ENCODE assay signal across 16 mouse cellular contexts in the genomic region with DNA sequence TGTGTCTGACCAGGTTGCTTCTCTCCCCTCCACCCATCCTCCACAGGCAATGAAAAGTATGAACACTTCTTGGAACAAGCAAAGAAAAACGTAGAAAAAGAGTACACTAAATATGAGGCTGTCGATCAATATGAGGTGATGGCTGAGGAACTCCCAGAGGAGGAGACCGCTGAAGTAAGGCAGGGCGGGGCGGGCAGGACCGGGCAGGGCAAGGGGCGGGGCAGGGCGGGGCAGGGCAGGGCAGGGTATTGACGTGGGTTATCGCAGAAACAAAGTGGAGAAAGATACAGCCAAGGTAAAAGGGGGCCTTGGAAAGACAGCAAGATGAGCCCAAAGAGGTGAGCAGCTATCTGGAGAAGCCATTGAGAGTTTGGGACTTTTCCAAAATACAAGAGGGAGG.
A peak's percentile ranks its signal among the peaks of the same experiment; 100 is the strongest.
DNase-seq lines count a peak whose midpoint lies in the region; ATAC-seq lines count a peak whose summit lies in the region.
"Had no signal": no experiment of that assay in that cellular context is flagged by ENCODE, and none has a peak within 500 bp of the region (broad histone marks: within the 10 kb centered on the region; RNA-seq: fewer than 3 reads in every experiment).

No protein-coding gene starts in this region.

- H3K4me1 ChIP-seq in heart, embryonic 11.5 days (ENCODE audit: control insufficient read depth, insufficient read depth, low read length), result no peaks in the 10 kb centered on the region
- peaks cover 3% of the 10 kb centered on the region; the same call in 1 of the 2 replicates for H3K4me1 ChIP-seq in midbrain, embryonic 12.5 days
- no peaks in the 10 kb centered on the region for H3K4me1 ChIP-seq in midbrain, embryonic 11.5 days (ENCODE audit: control insufficient read depth, insufficient read depth, low read length)
- no peaks in the 10 kb centered on the region for H3K4me1 ChIP-seq in limb, embryonic 12.5 days (replicated peaks)
- H3K4me1 ChIP-seq: embryonic facial prominence, embryonic 15.5 days had no signal

- H3K27ac ChIP-seq in heart, embryonic 11.5 days (ENCODE audit: low read depth, low read length), result no peak overlapping the region
- no peak overlapping the region for H3K27ac ChIP-seq in midbrain, embryonic 12.5 days (replicated peaks)
- no peak overlapping the region for H3K27ac ChIP-seq in midbrain, embryonic 11.5 days (ENCODE audit: low read depth, low read length)
- H3K27ac ChIP-seq in limb, embryonic 12.5 days, result no peak overlapping the region
- H3K27ac ChIP-seq: embryonic facial prominence, embryonic 15.5 days; forebrain, embryonic 12.5 days; hindbrain, postnatal 0 days; liver, embryonic 15.5 days had no signal

- H3K9ac ChIP-seq in heart, embryonic 11.5 days (ENCODE audit: low read depth, low read length), result no peak overlapping the region
- no peak overlapping the region for H3K9ac ChIP-seq in midbrain, embryonic 12.5 days (replicated peaks)
- H3K9ac ChIP-seq in midbrain, embryonic 11.5 days (ENCODE audit: low read length), result no peak overlapping the region
- no peak overlapping the region for H3K9ac ChIP-seq in limb, embryonic 12.5 days (replicated peaks)
- H3K9ac ChIP-seq: embryonic facial prominence, embryonic 15.5 days; forebrain, embryonic 12.5 days; liver, embryonic 15.5 days had no signal

- no peaks in the 10 kb centered on the region for H3K36me3 ChIP-seq in heart, embryonic 11.5 days (ENCODE audit: control insufficient read depth, insufficient read depth, low read length)
- no peaks in the 10 kb centered on the region for H3K36me3 ChIP-seq in midbrain, embryonic 12.5 days
- no peaks in the 10 kb centered on the region for H3K36me3 ChIP-seq in midbrain, embryonic 11.5 days (ENCODE audit: control insufficient read depth, insufficient read depth, low read length)
- H3K36me3 ChIP-seq in limb, embryonic 12.5 days, result no peaks in the 10 kb centered on the region
- H3K36me3 ChIP-seq: embryonic facial prominence, embryonic 15.5 days; forebrain, embryonic 12.5 days; liver, embryonic 15.5 days had no signal

- peak overlapping the region; percentile 37 for H3K4me2 ChIP-seq in heart, embryonic 11.5 days
- H3K4me2 ChIP-seq in midbrain, embryonic 12.5 days (replicated peaks), result 0 out of 2 replicates have a peak overlapping the region, but pooled peaks have one; percentile 9
- no peak overlapping the region; the same call in 1 of the 2 replicates for H3K4me2 ChIP-seq in midbrain, embryonic 11.5 days
- peak overlapping the region; percentile 31; the same call in 1 of the 2 replicates for H3K4me2 ChIP-seq in limb, embryonic 12.5 days
- H3K4me2 ChIP-seq: embryonic facial prominence, embryonic 15.5 days; forebrain, embryonic 12.5 days; liver, embryonic 15.5 days had no signal

- intact Hi-C loops in heart, postnatal 36 days (cut with DNase I), result no loop called here

- WGBS in heart, embryonic 11.5 days (ENCODE audit: insufficient replicate concordance), result 14% methylated on average over 10 of the region's 10 CpGs
- 18% methylated on average over 10 of the region's 10 CpGs for WGBS in midbrain, embryonic 12.5 days
- 9% methylated on average over 10 of the region's 10 CpGs for WGBS in midbrain, embryonic 11.5 days
- whole genome bisulfite sequencing in limb, embryonic 12.5 days, result 23% methylated on average over 10 of the region's 10 CpGs

- no peak for DNase-seq in heart, postnatal 36 days
- DNase-seq in midbrain, embryonic 11.5 days (ENCODE audit: low spot score, missing footprints), result no peak
- no peak for DNase-seq in spleen, postnatal 36 days (ENCODE audit: low spot score in 2 of 2)
- no peak for DNase-seq in layer of hippocampus, postnatal 10 days (ENCODE audit: low spot score in 2 of 2)
- DNase-seq: cerebellum, adult 18-20 months; heart, postnatal 10 days; kidney, adult 9 months; lung, postnatal 14 days; right cerebral cortex, postnatal 14 days had no signal

- peaks cover 5% of the 10 kb centered on the region; the same call in 1 of the 2 replicates for H3K27me3 ChIP-seq in heart, embryonic 11.5 days (ENCODE audit: control insufficient read depth, insufficient read depth, low read length)
- H3K27me3 ChIP-seq in midbrain, embryonic 12.5 days, result peaks cover 5% of the 10 kb centered on the region
- H3K27me3 ChIP-seq in midbrain, embryonic 11.5 days (ENCODE audit: control insufficient read depth, insufficient read depth, low read length), result no peaks in the 10 kb centered on the region
- peaks cover 20% of the 10 kb centered on the region for H3K27me3 ChIP-seq in limb, embryonic 12.5 days
- H3K27me3 ChIP-seq: embryonic facial prominence, embryonic 15.5 days had no signal

- peak; percentile 69; the same call in 1 of the 2 replicates for ATAC-seq in heart, embryonic 11.5 days (replicated peaks; ENCODE audit: insufficient number of reproducible peaks, low FRiP score, low TSS enrichment)
- ATAC-seq in midbrain, embryonic 12.5 days (ENCODE audit: low FRiP score, low read depth), result no peak
- no peak for ATAC-seq in midbrain, embryonic 11.5 days (ENCODE audit: low FRiP score)
- no peak for ATAC-seq in limb, embryonic 12.5 days (ENCODE audit: insufficient number of reproducible peaks, insufficient read depth, low FRiP score, low TSS enrichment, low read depth)
- ATAC-seq: hindbrain, postnatal 0 days had no signal

- no peaks in the 10 kb centered on the region for H3K9me3 ChIP-seq in heart, embryonic 11.5 days (replicated peaks; ENCODE audit: control insufficient read depth, low read length)
- H3K9me3 ChIP-seq in midbrain, embryonic 12.5 days, result no peaks in the 10 kb centered on the region
- no peaks in the 10 kb centered on the region for H3K9me3 ChIP-seq in midbrain, embryonic 11.5 days (ENCODE audit: control insufficient read depth, low read length)
- H3K9me3 ChIP-seq in limb, embryonic 12.5 days, result no peaks in the 10 kb centered on the region
- H3K9me3 ChIP-seq: embryonic facial prominence, embryonic 15.5 days; forebrain, embryonic 12.5 days; liver, embryonic 15.5 days had no signal

- no peak overlapping the region for H3K4me3 ChIP-seq in heart, embryonic 11.5 days (ENCODE audit: low read depth, low read length)
- H3K4me3 ChIP-seq in midbrain, embryonic 12.5 days, result no peak overlapping the region
- no peak overlapping the region for H3K4me3 ChIP-seq in midbrain, embryonic 11.5 days (ENCODE audit: low read depth, low read length)
- no peak overlapping the region for H3K4me3 ChIP-seq in limb, embryonic 12.5 days (replicated peaks)
- H3K4me3 ChIP-seq: embryonic facial prominence, embryonic 15.5 days; forebrain, embryonic 12.5 days; liver, embryonic 15.5 days had no signal
